Mouse (Mus musculus) bone marrow macrophage, adult 2 months (primary cell): ENCODE results near the gene Siglec1. TPM values are rescaled to one million over a fixed set of nuclear protein-coding genes. Genes with fewer than 3 reads are reported as not detected.
"Not testable (repeated sequence)": the region's sequence is repeated elsewhere in the genome, so short reads cannot be mapped to it uniquely, and the experiment has no call there.

Source experiments
- H3K27ac ChIP-seq: 2 replicates; pipeline ENCODE4 v1.5.1; 2012; ENCODE audit warnings: low read depth, low read length; ENCODE audit not compliant: insufficient read depth
- H3K4me1 ChIP-seq: 2 replicates; pipeline ENCODE4 v1.6.1; 2012; ENCODE audit warnings: low read length; ENCODE audit not compliant: control insufficient read depth, insufficient read depth
- H3K4me3 ChIP-seq: 2 replicates; pipeline ENCODE4 v1.5.1; 2012; ENCODE audit warnings: mild to moderate bottlenecking, low read length, moderate library complexity; ENCODE audit not compliant: insufficient read depth
- CTCF ChIP-seq: IDR thresholded peaks from 2 replicates; pipeline ENCODE4 v1.5.1; 2012; ENCODE audit warnings: low read depth, mild to moderate bottlenecking, low read length, moderate library complexity
- POLR2A ChIP-seq: IDR thresholded peaks from 2 replicates; pipeline ENCODE4 v1.6.1; 2012; ENCODE audit warnings: mild to moderate bottlenecking, low read depth, low read length, borderline replicate concordance
- polyA plus RNA-seq: library from polyadenylated mRNA; stranded (reverse); fragments of >200 nt; gene quantifications from 2 replicates; pipeline ENCODE4 v1.2.4, GENCODE M21; 2012; ENCODE audit not compliant: missing spikeins, insufficient read depth, insufficient read length

The Siglec1 gene
- polyA plus RNA-seq, 1 experiment, result 219 TPM

DNA sequence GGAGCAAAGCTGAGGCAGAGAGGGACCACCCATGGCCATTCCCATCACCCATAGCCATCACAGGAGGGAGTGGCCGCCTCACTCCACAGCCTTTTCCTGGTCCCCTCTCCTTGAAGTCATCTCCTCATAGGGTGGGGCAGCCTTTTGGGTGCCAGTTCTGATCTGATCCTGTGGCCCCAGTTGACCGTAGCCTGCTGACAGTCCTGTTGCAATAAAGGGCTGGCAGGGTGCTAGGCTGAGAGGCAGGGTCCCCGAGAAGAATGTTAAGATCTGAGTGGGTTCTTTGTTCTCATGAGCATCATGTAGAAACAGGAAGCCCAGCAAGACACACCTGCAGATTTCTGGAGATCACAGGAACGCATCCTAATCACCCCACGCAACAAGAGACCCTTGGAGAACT is 41.6 kb upstream of the Siglec1 start:
- Histone ChIP-seq H3K27ac (no peak overlapping the region), H3K4me3 (no peak overlapping the region), H3K4me1 (no peaks in the 10 kb centered on the region; the same call in 1 of the 2 replicates)
- TF ChIP-seq CTCF (no peak), POLR2A (no peak)

GRCm38 (mm10) chr2:131127161-131127730 is 40.7 kb upstream of the Siglec1 start, which contains the start of gene Hspa12b:
Hspa12b (plus strand) TSS chr2:131127280.
- Histone ChIP-seq H3K27ac (no peak within 1 kb of the TSS), H3K4me1 (no peaks in the 10 kb centered on the region; the same call in 1 of the 2 replicates), H3K4me3 (no peak within 1 kb of the TSS)
- TF ChIP-seq POLR2A (no peak), CTCF (no peak)

DNA sequence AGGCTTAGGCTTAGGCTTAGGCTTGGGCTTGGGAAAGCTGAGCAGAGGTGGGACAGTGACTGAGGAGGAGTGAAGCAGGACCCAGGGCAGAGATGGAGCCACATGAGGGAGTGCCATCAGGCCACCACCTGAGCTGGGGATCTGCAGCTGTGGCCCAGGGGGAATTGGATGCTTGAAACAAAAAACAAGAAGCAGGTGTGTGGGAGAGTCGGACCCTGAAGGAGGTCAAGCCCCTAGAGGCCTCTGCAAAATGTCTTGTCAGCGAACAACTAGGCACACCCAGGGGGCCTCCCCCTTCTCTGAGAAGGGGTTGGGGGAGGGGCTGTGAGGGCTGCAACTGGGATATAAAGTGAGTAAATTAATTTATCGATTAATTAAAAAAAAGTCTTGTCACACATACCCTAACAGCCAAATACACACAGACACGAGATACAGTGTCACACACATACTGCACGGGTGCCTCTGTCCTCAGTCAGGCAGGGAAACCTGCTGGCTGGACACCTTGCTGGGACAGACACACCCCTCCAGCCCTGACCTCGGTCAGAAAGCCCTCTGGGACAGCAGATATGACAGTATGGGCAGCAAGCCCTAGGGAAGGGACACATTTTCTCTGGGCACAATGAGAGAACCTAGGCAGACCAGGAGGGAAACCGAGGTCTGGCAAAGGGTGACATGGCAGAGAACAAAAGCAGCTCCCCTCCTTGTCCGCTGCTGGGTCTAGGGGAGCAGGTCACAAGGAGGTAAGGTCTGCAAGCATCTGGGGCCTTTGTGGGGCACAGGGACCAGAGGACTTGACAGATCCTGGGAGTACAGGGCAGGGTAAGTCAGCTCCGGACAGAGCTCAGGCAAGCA is 39.6 kb upstream of the Siglec1 start:
- TF ChIP-seq CTCF (no peak), POLR2A (no peak)
- H3K27ac ChIP-seq, result no peak overlapping the region
- H3K4me1 ChIP-seq, result no peaks in the 10 kb centered on the region; the same call in 1 of the 2 replicates
- H3K4me3 ChIP-seq, result no peak overlapping the region

- H3K4me1 ChIP-seq, result no peaks in the 10 kb centered on the region; the same call in 1 of the 2 replicates
- no peak overlapping the region for H3K27ac ChIP-seq
Measured at GRCm38 (mm10) chr2:131125157-131125963, 38.8 kb upstream of the Siglec1 start.

GRCm38 (mm10) chr2:131124166-131124565 is 37.6 kb upstream of the Siglec1 start:
- no peak overlapping the region for H3K27ac ChIP-seq
- no peak overlapping the region for H3K4me3 ChIP-seq
- no peak for TF ChIP-seq POLR2A
- TF ChIP-seq CTCF, result no peak
- no peaks in the 10 kb centered on the region; the same call in 1 of the 2 replicates for H3K4me1 ChIP-seq

More at GRCm38 (mm10) chr2:131125157-131125963, 38.8 kb upstream of the Siglec1 start:
- no peak overlapping the region for H3K4me3 ChIP-seq
- TF ChIP-seq CTCF, result no peak
- TF ChIP-seq POLR2A, result no peak

- H3K4me3 ChIP-seq, result no peak overlapping the region
- TF ChIP-seq POLR2A, result no peak
- TF ChIP-seq CTCF, result no peak
- no peak overlapping the region for H3K27ac ChIP-seq
- no peaks in the 10 kb centered on the region; the same call in 1 of the 2 replicates for H3K4me1 ChIP-seq
Measured at GRCm38 (mm10) chr2:131118968-131119574, 32.5 kb upstream of the Siglec1 start.

DNA sequence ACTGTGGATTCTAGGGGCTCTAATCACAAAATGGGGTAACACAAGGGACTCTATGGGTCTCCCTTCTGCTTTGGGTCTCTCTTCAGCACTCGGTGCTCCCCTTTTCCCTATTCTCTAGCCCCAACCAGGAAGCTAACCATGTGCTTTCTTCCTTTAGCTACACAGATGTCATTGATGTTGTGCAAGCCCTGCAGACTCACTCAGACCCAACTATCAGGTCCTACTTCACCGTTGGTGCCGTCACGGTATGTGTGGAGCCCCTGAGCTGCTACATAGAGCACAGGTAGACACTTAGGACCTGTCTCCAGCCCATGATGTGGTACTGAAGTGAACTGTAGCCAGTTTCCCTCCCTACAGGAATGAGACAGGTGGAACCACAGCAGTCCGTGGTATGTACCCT is 19.4 kb upstream of the Siglec1 start:
- Histone ChIP-seq H3K4me1 (peaks cover 5% of the 10 kb centered on the region), H3K4me3 (no peak overlapping the region)
- TF ChIP-seq POLR2A (no peak), CTCF (no peak)

DNA sequence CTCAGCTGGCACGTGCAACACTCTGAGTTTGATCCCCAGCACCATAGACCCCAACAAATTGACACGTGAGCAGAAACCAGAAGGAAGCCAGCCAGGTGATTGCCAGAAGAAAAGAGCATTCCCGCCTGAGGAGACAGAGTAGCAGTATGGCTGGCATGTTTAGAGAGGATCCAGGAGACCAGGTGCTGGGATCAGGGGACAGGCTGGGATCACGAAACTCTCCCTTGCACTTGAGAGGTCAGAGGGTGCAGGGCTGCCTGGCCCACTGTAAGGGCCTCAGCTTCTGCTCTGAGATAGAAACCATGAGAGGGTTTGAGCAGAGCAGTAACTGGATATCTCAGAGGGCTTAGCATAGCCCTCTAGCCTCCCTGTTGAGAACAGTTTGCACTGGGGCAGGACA is 18.5 kb upstream of the Siglec1 start:
- H3K4me1 ChIP-seq, H3K27ac ChIP-seq, H3K4me3 ChIP-seq: not testable (repeated sequence)

More for the DNA sequence above, 19.4 kb upstream of the Siglec1 start:
- no peak overlapping the region for H3K27ac ChIP-seq

DNA sequence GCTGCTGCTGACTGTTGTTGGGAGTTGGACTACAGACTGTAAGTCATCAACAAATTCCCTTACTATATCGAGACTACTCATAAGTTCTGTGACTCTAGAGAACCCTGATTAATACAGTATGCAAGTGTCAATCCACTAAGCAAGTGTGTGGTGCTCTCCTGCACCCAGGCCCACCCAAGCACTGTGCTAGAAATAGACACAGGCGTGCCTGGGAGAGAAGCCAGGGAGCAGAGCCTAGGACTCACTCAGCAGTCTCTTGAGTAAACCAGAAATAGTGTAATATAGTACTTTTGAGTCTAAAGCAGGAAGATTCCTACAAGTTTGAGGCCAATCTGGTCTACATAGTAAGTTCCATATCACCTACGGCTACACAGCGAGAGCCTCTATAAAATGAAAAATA is 17.5 kb upstream of the Siglec1 start:
- Histone ChIP-seq H3K4me3 (no peak overlapping the region), H3K27ac (no peak overlapping the region), H3K4me1 (peaks cover 5% of the 10 kb centered on the region)
- TF ChIP-seq CTCF (no peak), POLR2A (no peak)
